Mouse (Mus musculus) heart, adult 2 months (tissue): ENCODE measurements around the gene Hal. TPM values are rescaled to one million over a fixed set of nuclear protein-coding genes. Genes with fewer than 3 reads are reported as not detected.

Experiments
- DNase-seq, 2 experiments: peaks; one replicate each; pipeline ENCODE4 v3.0.0; 2021
- H3K27ac ChIP-seq: fragments of 200-600 bp; 2 replicates; pipeline ENCODE4 v1.8.1; 2022
- H3K27me3 ChIP-seq: fragments of 200-500 bp; 2 replicates; pipeline ENCODE4 v1.6.1; 2012; ENCODE audit warnings: mild to moderate bottlenecking, low read length, inconsistent platforms, mixed read lengths; ENCODE audit not compliant: control insufficient read depth, insufficient read depth
- H3K36me3 ChIP-seq: fragments of 200-500 bp; 2 replicates; pipeline ENCODE4 v1.6.1; 2012; ENCODE audit warnings: low read length, inconsistent platforms; ENCODE audit not compliant: control insufficient read depth, insufficient read depth
- H3K4me1 ChIP-seq: fragments of 200-500 bp; 2 replicates; pipeline ENCODE4 v1.6.1; 2011; ENCODE audit warnings: low read length; ENCODE audit not compliant: control insufficient read depth, insufficient read depth
- H3K4me3 ChIP-seq: fragments of 200-600 bp; 2 replicates; pipeline ENCODE4 v1.8.1; 2022
- H3K79me2 ChIP-seq: fragments of 200-500 bp; replicated peaks from 2 replicates; pipeline ENCODE4 v1.6.1; 2012; ENCODE audit warnings: mild to moderate bottlenecking, inconsistent platforms, low read length, moderate library complexity, mixed read lengths; ENCODE audit not compliant: control insufficient read depth, insufficient read depth
- H3K9ac ChIP-seq: fragments of 200-500 bp; 2 replicates; pipeline ENCODE4 v1.6.1; 2012; ENCODE audit warnings: low read depth, mild to moderate bottlenecking, control low read depth, inconsistent platforms, low read length, mixed read lengths
- CTCF ChIP-seq: fragments of 200-600 bp; IDR thresholded peaks from 2 replicates; pipeline ENCODE4 v1.8.1; 2022; ENCODE audit warnings: antibody characterized with exemption, mild to moderate bottlenecking, moderate library complexity
- EP300 ChIP-seq: fragments of 200-500 bp; IDR thresholded peaks from 2 replicates; pipeline ENCODE4 v1.6.1; 2011; ENCODE audit warnings: low read depth, low read length, control low read depth; ENCODE audit not compliant: insufficient read depth
- POLR2A ChIP-seq: fragments of 200-500 bp; IDR thresholded peaks from 2 replicates; pipeline ENCODE4 v1.6.1; 2011; ENCODE audit warnings: mild to moderate bottlenecking, low read depth, low read length, control low read depth; ENCODE audit not compliant: insufficient read depth
- WGBS: fragments of 180-500 bp; shearing (Covaris S2); methylation state at CpG from one replicate; pipeline ENCODE4 v1.1.7; 2018; 5-methylcytosine and 5-hydroxymethylcytosine counted together
- intact Hi-C: fragments of 180-260 bp; cut with DNase I; formaldehyde crosslinking; loops from one replicate; pipeline ENCODE4 v1.15.1; 2025
- polyA plus RNA-seq: library from polyadenylated mRNA; depleted of rRNA; stranded (reverse); fragments of >200 nt; gene quantifications from 2 replicates; pipeline ENCODE4 v1.2.3, GENCODE M21; 2012; rRNA removed
- total RNA-seq, 2 experiments: library from RNA; stranded (reverse); gene quantifications; 2 replicates each; pipeline ENCODE4 v1.2.3; 2021

The Hal gene
- total and polyA plus RNA-seq, 3 experiments: 0.04 to 0.20 (median 0.18) TPM

GRCm38 (mm10) chr10:93559786-93560185 lies 71.2 kb downstream of the Hal start:
- TF ChIP-seq CTCF (no peak), POLR2A (no peak), EP300 (no peak)
- H3K4me3 ChIP-seq: no peak overlapping the region
- H3K27ac ChIP-seq: no peak overlapping the region
- H3K79me2 ChIP-seq: no peaks in the 10 kb centered on the region
- intact Hi-C loops: no loop called here
- no peak for DNase-seq
- H3K36me3 ChIP-seq: no peaks in the 10 kb centered on the region
- H3K27me3 ChIP-seq: no peaks in the 10 kb centered on the region
- H3K9ac ChIP-seq: no peak overlapping the region
- WGBS: 57% methylated on average over 9 of the region's 9 CpGs
- no peaks in the 10 kb centered on the region for H3K4me1 ChIP-seq

DNA sequence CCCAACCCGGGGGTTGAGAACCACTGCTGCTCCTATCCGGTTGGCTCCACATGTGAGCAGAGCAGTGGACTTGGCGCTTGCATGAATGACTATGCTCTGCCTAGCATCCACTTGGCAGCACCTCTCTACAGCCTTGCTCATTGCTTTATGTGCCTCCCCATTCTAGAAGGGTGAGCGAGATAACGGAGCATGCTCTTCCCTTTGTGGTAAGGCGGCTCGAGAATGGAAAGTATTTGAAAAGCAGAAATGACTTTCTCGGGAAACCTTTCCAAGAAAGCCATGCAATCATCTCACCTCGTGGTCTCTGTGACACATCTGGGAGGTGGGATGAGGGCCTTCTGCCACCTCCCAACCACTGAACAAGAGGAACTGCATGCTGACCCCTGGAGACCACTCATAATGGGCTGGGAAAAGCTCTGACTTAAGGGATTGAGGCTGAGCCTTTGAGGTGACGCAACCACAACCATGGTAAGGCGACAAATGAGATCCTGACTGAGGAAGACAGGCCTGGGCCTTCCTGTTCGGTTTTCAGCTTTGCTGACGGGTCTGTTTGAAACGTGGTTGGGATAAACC lies 76.0 kb downstream of the Hal start:
- Histone ChIP-seq H3K27ac (no peak overlapping the region), H3K27me3 (no peaks in the 10 kb centered on the region), H3K4me1 (no peaks in the 10 kb centered on the region), H3K4me3 (no peak overlapping the region), H3K79me2 (no peaks in the 10 kb centered on the region), H3K9ac (no peak overlapping the region), H3K36me3 (no peaks in the 10 kb centered on the region)
- intact Hi-C loops: no loop called here
- TF ChIP-seq POLR2A (no peak), CTCF (no peak), EP300 (no peak)
- WGBS: 73% methylated on average over 14 of the region's 14 CpGs
- no peak for DNase-seq

DNA sequence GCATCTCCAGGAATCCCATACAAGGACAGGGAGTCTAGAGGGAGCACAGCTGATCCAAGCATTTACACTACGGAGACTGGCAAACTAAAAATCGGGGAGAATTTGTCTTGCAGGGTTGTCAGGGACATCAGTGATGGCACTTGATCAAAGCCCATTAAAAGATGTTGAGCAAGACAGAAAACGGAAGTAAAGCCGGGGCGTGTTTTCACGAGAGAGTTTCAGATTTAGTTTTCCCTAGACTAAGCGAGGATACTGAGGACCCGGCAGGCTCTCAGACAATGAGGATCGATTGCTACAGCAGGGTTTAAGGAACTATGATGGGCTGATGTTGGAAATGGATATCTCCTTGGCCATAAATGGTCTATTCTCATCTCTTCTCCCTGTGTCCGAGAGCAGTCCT lies 78.5 kb downstream of the Hal start:
- TF ChIP-seq EP300: no peak
- no peak for TF ChIP-seq CTCF
- TF ChIP-seq POLR2A: no peak
- Histone ChIP-seq H3K36me3 (no peaks in the 10 kb centered on the region), H3K27me3 (no peaks in the 10 kb centered on the region), H3K27ac (no peak overlapping the region), H3K4me1 (no peaks in the 10 kb centered on the region), H3K79me2 (no peaks in the 10 kb centered on the region), H3K9ac (no peak overlapping the region), H3K4me3 (no peak overlapping the region)
- 81% methylated on average over 10 of the region's 10 CpGs for WGBS
- DNase-seq: no peak
- intact Hi-C loops: no loop called here

DNA sequence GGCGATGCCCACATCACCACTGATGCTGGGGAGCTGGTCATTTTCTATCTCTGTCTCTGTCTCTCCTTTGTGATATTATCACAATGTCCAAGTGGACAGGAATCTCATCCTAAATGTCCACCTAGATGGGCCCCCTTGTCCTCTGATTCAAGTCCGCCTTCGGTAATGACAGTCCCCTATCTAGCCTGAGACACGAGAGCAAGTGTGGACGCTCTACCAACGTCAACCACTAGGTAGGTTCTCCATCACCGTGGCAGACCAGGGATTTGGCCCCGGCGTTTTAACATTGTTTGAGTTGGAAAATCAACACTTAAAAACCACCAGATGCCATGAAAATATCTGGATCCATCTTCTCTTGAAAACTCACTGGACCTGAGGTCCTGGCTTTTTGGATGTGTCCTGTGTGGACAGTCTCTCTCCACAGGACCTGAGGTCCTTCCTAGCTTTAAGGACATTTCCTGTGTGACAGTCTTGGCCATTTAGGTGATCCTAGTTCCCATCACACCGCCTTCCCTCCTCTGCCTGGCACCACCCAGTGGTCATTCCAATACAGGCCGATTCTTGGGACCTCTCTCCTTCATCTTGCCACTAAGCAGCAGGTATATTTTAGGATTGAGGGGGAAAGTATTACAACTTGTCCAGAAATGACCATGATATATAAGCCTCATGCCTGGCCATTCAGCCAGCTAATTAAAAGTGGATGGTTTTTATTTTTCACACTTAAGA lies 79.4 kb downstream of the Hal start:
- DNase-seq: no peak
- 86% methylated on average over 11 of the region's 11 CpGs for WGBS
- intact Hi-C loops: no loop called here
- Histone ChIP-seq H3K27me3 (no peaks in the 10 kb centered on the region), H3K4me3 (no peak overlapping the region), H3K9ac (no peak overlapping the region), H3K4me1 (no peaks in the 10 kb centered on the region), H3K79me2 (no peaks in the 10 kb centered on the region), H3K27ac (no peak overlapping the region), H3K36me3 (no peaks in the 10 kb centered on the region)
- TF ChIP-seq EP300 (no peak), CTCF (no peak), POLR2A (no peak)

- H3K4me3 ChIP-seq: no peak overlapping the region
- intact Hi-C loops: no loop called here
- no peak for DNase-seq
- H3K27ac ChIP-seq: no peak overlapping the region
- no peaks in the 10 kb centered on the region for H3K36me3 ChIP-seq
- H3K9ac ChIP-seq: no peak overlapping the region
- H3K79me2 ChIP-seq: no peaks in the 10 kb centered on the region
- no peaks in the 10 kb centered on the region for H3K27me3 ChIP-seq
- WGBS: 83% methylated on average over 6 of the region's 6 CpGs
- TF ChIP-seq CTCF (no peak), POLR2A (no peak)
- H3K4me1 ChIP-seq: no peaks in the 10 kb centered on the region
Observed at GRCm38 (mm10) chr10:93568671-93569070, 80.1 kb downstream of the Hal start.

Other genes with a start within 250 kb of the Hal start
- 10 to 100 TPM; 33.8 to 39.4 TPM for gene Elk3, start 177.6 kb upstream of the Hal start, total RNA-seq
- 31.9 and 32.1 TPM in 2 replicates for gene Elk3, start 177.6 kb upstream of the Hal start, polyA plus RNA-seq
- gene Lta4h, start 35.4 kb upstream of the Hal start, total RNA-seq: 10 to 100 TPM; 31.1 to 36.1 TPM
- gene Lta4h, start 35.4 kb upstream of the Hal start, polyA plus RNA-seq: 25.5 and 30.5 TPM in 2 replicates
- gene Amdhd1, start 51.3 kb downstream of the Hal start, total RNA-seq: not detected
- gene Amdhd1, start 51.3 kb downstream of the Hal start, polyA plus RNA-seq: 0.06 and 0.12 TPM in 2 replicates
- not detected for gene Ccdc38, start 51.9 kb downstream of the Hal start, total RNA-seq
- gene Ccdc38, start 51.9 kb downstream of the Hal start, polyA plus RNA-seq: not detected in 2 replicates
- 10 to 100 TPM in 1 of 2 experiments, 1 to 10 TPM in 1; 9.6 to 11.3 TPM for gene Snrpf, start 100.9 kb downstream of the Hal start, total RNA-seq
- 17.7 and 20.5 TPM in 2 replicates for gene Snrpf, start 100.9 kb downstream of the Hal start, polyA plus RNA-seq
- gene Ntn4, start 151.9 kb downstream of the Hal start, total RNA-seq: 10 to 100 TPM; 14.0 to 14.9 TPM
- gene Ntn4, start 151.9 kb downstream of the Hal start, polyA plus RNA-seq: 7.4 and 11.5 TPM in 2 replicates